Mouse (Mus musculus) skeletal muscle tissue, adult 2 months (tissue): Measurements from ENCODE around the gene Hilpda.

ENCODE experiments used
- DNase-seq: peaks from one replicate; pipeline ENCODE4 v3.0.0-alpha.2; 2012; ENCODE audit warnings: low read depth, low spot score

Hilpda gene

GRCm38 (mm10) chr6:29276746-29277145, 4.5 kb downstream of the Hilpda start:
- DNase-seq = no peak

GRCm38 (mm10) chr6:29278513-29279267, 6.4 kb downstream of the Hilpda start:
- DNase-seq = peak; percentile 43

- DNase-seq = no peak
Observed at GRCm38 (mm10) chr6:29279293-29279692, 7.0 kb downstream of the Hilpda start, which contains the start of gene Fam71f2. TSS of gene Fam71f2 (plus strand) at chr6:29279593.

- DNase-seq = no peak
Observed at GRCm38 (mm10) chr6:29280671-29281070, 8.4 kb downstream of the Hilpda start.

- DNase-seq = no peak
Observed at GRCm38 (mm10) chr6:29286870-29287269, 14.6 kb downstream of the Hilpda start.

- no peak for DNase-seq
Observed at GRCm38 (mm10) chr6:29287481-29287880, 15.2 kb downstream of the Hilpda start.

GRCm38 (mm10) chr6:29287944-29288343, 15.7 kb downstream of the Hilpda start:
- DNase-seq = no peak

GRCm38 (mm10) chr6:29288651-29289050, 16.4 kb downstream of the Hilpda start:
- DNase-seq = no peak

- DNase-seq = no peak
Observed at GRCm38 (mm10) chr6:29299112-29299511, 26.8 kb downstream of the Hilpda start.

- no peak for DNase-seq
Observed at GRCm38 (mm10) chr6:29303251-29303650, 31.0 kb downstream of the Hilpda start.

GRCm38 (mm10) chr6:29303726-29304125, 31.4 kb downstream of the Hilpda start:
- DNase-seq = no peak

GRCm38 (mm10) chr6:29305462-29305861, 33.2 kb downstream of the Hilpda start:
- no peak for DNase-seq

- no peak for DNase-seq
Observed at GRCm38 (mm10) chr6:29308846-29309605, 36.7 kb downstream of the Hilpda start.

GRCm38 (mm10) chr6:29313690-29314202, 41.5 kb downstream of the Hilpda start:
- no peak for DNase-seq

GRCm38 (mm10) chr6:29317286-29317685, 45.0 kb downstream of the Hilpda start:
- DNase-seq = peak; percentile 4

- DNase-seq = no peak
Observed at GRCm38 (mm10) chr6:29317941-29318340, 45.7 kb downstream of the Hilpda start.

- DNase-seq = no peak
Observed at GRCm38 (mm10) chr6:29318879-29319278, 46.6 kb downstream of the Hilpda start, which contains the start of gene Fam71f1. TSS of gene Fam71f1 (plus strand) at chr6:29319140.

- no peak for DNase-seq
Observed at GRCm38 (mm10) chr6:29321586-29321985, 49.3 kb downstream of the Hilpda start.

GRCm38 (mm10) chr6:29322147-29322546, 49.9 kb downstream of the Hilpda start:
- no peak for DNase-seq

- DNase-seq = no peak
Observed at GRCm38 (mm10) chr6:29322735-29323134, 50.4 kb downstream of the Hilpda start.
